Mouse (Mus musculus): ENCODE data around the gene Tlcd1. TPM values are rescaled to one million over a fixed set of nuclear protein-coding genes. Genes with fewer than 3 reads are reported as not detected.
"Not testable (repeated sequence)": the region's sequence is repeated elsewhere in the genome, so short reads cannot be mapped to it uniquely, and the experiment has no call there.

Gene Tlcd1
- polyA plus RNA-seq, 1 experiment from 2014 or later: 39.9 TPM

GRCm38 (mm10) chr11:78183884-78184514 lies 7.5 kb downstream of the Tlcd1 start:
- no peaks in the 10 kb centered on the region for H3K9me3 ChIP-seq (replicated peaks; ENCODE audit: control insufficient read depth, low read length)
- H3K4me1 ChIP-seq (ENCODE audit: control insufficient read depth, low read depth, low read length): peaks cover 38% of the 10 kb centered on the region
- ATAC-seq (ENCODE audit: low read depth): no peak
- H3K36me3 ChIP-seq (ENCODE audit: control insufficient read depth, insufficient read depth): peaks cover 27% of the 10 kb centered on the region
- 35% methylated on average over 10 of the region's 10 CpGs for WGBS (ENCODE audit: insufficient replicate concordance)
- peaks cover 28% of the 10 kb centered on the region for H3K27me3 ChIP-seq (ENCODE audit: control insufficient read depth, insufficient read depth, low read depth, low read length)
- H3K4me3 ChIP-seq (ENCODE audit: low read depth, low read length): peak overlapping the region; percentile 99
- no peak overlapping the region; the same call in 1 of the 2 replicates for H3K27ac ChIP-seq (ENCODE audit: low read length)
- H3K4me2 ChIP-seq (ENCODE audit: low read depth, low read length): peak overlapping the region; percentile 71
- H3K9ac ChIP-seq (ENCODE audit: low read depth, low read length): peak overlapping the region; percentile 35; the same call in 1 of the 2 replicates

- H3K27ac ChIP-seq (ENCODE audit: low read length); H3K4me2 ChIP-seq (ENCODE audit: low read depth, low read length); H3K4me3 ChIP-seq (ENCODE audit: low read depth, low read length); H3K9ac ChIP-seq (ENCODE audit: low read depth, low read length); ATAC-seq (ENCODE audit: low read depth); H3K9me3 ChIP-seq (replicated peaks; ENCODE audit: control insufficient read depth, low read length): not testable (repeated sequence)
- 84% methylated on average over 6 of the region's 6 CpGs for WGBS (ENCODE audit: insufficient replicate concordance)
- H3K4me1 ChIP-seq (ENCODE audit: control insufficient read depth, low read depth, low read length): peaks cover 32% of the 10 kb centered on the region
- peaks cover 35% of the 10 kb centered on the region for H3K27me3 ChIP-seq (ENCODE audit: control insufficient read depth, insufficient read depth, low read depth, low read length)
- peaks cover 23% of the 10 kb centered on the region for H3K36me3 ChIP-seq (ENCODE audit: control insufficient read depth, insufficient read depth)
Measured at GRCm38 (mm10) chr11:78184702-78185101, 8.2 kb downstream of the Tlcd1 start.

- no peaks in the 10 kb centered on the region for H3K36me3 ChIP-seq (ENCODE audit: control insufficient read depth, insufficient read depth)
- no peaks in the 10 kb centered on the region for H3K9me3 ChIP-seq (replicated peaks; ENCODE audit: control insufficient read depth, low read length)
- peak within 1 kb of the TSS; percentile 59 for H3K4me3 ChIP-seq (ENCODE audit: low read depth, low read length)
- H3K27ac ChIP-seq (ENCODE audit: low read length): peak within 1 kb of the TSS; percentile 61
- peak within 1 kb of the TSS; percentile 62 for H3K9ac ChIP-seq (ENCODE audit: low read depth, low read length)
- H3K27me3 ChIP-seq (ENCODE audit: control insufficient read depth, insufficient read depth, low read depth, low read length): peaks cover 56% of the 10 kb centered on the region
- H3K4me2 ChIP-seq (ENCODE audit: low read depth, low read length): peak within 1 kb of the TSS; percentile 54
- WGBS (ENCODE audit: insufficient replicate concordance): under 1% methylated on average over 79 of the region's 80 CpGs
- H3K4me1 ChIP-seq (ENCODE audit: control insufficient read depth, low read depth, low read length): peaks cover 6% of the 10 kb centered on the region
- peak; percentile 41 for ATAC-seq (ENCODE audit: low read depth)
Measured at GRCm38 (mm10) chr11:78188331-78189233, 12.1 kb downstream of the Tlcd1 start, which contains the start of gene Rab34. Rab34 (plus strand) TSS chr11:78188430.

GRCm38 (mm10) chr11:78189234-78190040 lies 12.9 kb downstream of the Tlcd1 start:
- Histone ChIP-seq H3K27ac (ENCODE audit: low read length) (peak overlapping the region; percentile 61), H3K9me3 (replicated peaks; ENCODE audit: control insufficient read depth, low read length) (no peaks in the 10 kb centered on the region), H3K4me1 (ENCODE audit: control insufficient read depth, low read depth, low read length) (peaks cover 5% of the 10 kb centered on the region), H3K9ac (ENCODE audit: low read depth, low read length) (peak overlapping the region; percentile 62), H3K36me3 (ENCODE audit: control insufficient read depth, insufficient read depth) (no peaks in the 10 kb centered on the region), H3K4me3 (ENCODE audit: low read depth, low read length) (peak overlapping the region; percentile 59), H3K27me3 (ENCODE audit: control insufficient read depth, insufficient read depth, low read depth, low read length) (peaks cover 56% of the 10 kb centered on the region), H3K4me2 (ENCODE audit: low read depth, low read length) (peak overlapping the region; percentile 54)
- WGBS (ENCODE audit: insufficient replicate concordance): 2% methylated on average over 42 of the region's 42 CpGs
- peak; percentile 68 for ATAC-seq (ENCODE audit: low read depth)

- Histone ChIP-seq H3K27ac (ENCODE audit: low read length) (no peak overlapping the region), H3K9me3 (replicated peaks; ENCODE audit: control insufficient read depth, low read length) (no peaks in the 10 kb centered on the region), H3K27me3 (ENCODE audit: control insufficient read depth, insufficient read depth, low read depth, low read length) (peaks cover 56% of the 10 kb centered on the region), H3K4me1 (ENCODE audit: control insufficient read depth, low read depth, low read length) (peaks cover 11% of the 10 kb centered on the region), H3K4me2 (ENCODE audit: low read depth, low read length) (peak overlapping the region; percentile 54; the same call in 1 of the 2 replicates), H3K4me3 (ENCODE audit: low read depth, low read length) (peak overlapping the region; percentile 59; the same call in 1 of the 2 replicates), H3K36me3 (ENCODE audit: control insufficient read depth, insufficient read depth) (no peaks in the 10 kb centered on the region), H3K9ac (ENCODE audit: low read depth, low read length) (no peak overlapping the region)
- ATAC-seq (ENCODE audit: low read depth): no peak
- WGBS (ENCODE audit: insufficient replicate concordance): 48% methylated on average over 6 of the region's 6 CpGs
Measured at GRCm38 (mm10) chr11:78190041-78190440, 13.5 kb downstream of the Tlcd1 start.

- peaks cover 13% of the 10 kb centered on the region for H3K4me1 ChIP-seq (ENCODE audit: control insufficient read depth, low read depth, low read length)
- peak within 1 kb of the TSS; percentile 88; the same call in 1 of the 2 replicates for H3K4me2 ChIP-seq (ENCODE audit: low read depth, low read length)
- WGBS (ENCODE audit: insufficient replicate concordance): 65% methylated on average over 1 of the region's 1 CpGs
- peaks cover 37% of the 10 kb centered on the region for H3K27me3 ChIP-seq (ENCODE audit: control insufficient read depth, insufficient read depth, low read depth, low read length)
- H3K4me3 ChIP-seq (ENCODE audit: low read depth, low read length): peak within 1 kb of the TSS; percentile 68
- H3K9me3 ChIP-seq (replicated peaks; ENCODE audit: control insufficient read depth, low read length): no peaks in the 10 kb centered on the region
- no peak within 1 kb of the TSS for H3K27ac ChIP-seq (ENCODE audit: low read length)
- no peak for ATAC-seq (ENCODE audit: low read depth)
- no peak within 1 kb of the TSS for H3K9ac ChIP-seq (ENCODE audit: low read depth, low read length)
- H3K36me3 ChIP-seq (ENCODE audit: control insufficient read depth, insufficient read depth): no peaks in the 10 kb centered on the region
Measured at GRCm38 (mm10) chr11:78193113-78193512, 16.6 kb downstream of the Tlcd1 start, which contains the start of gene Proca1. Proca1 (plus strand) TSS chr11:78193392.

- Histone ChIP-seq H3K4me3 (ENCODE audit: low read depth, low read length) (peak overlapping the region; percentile 68), H3K9me3 (replicated peaks; ENCODE audit: control insufficient read depth, low read length) (no peaks in the 10 kb centered on the region), H3K4me1 (ENCODE audit: control insufficient read depth, low read depth, low read length) (peaks cover 13% of the 10 kb centered on the region), H3K27ac (ENCODE audit: low read length) (no peak overlapping the region), H3K4me2 (ENCODE audit: low read depth, low read length) (peak overlapping the region; percentile 88), H3K36me3 (ENCODE audit: control insufficient read depth, insufficient read depth) (no peaks in the 10 kb centered on the region), H3K9ac (ENCODE audit: low read depth, low read length) (peak overlapping the region; percentile 61), H3K27me3 (ENCODE audit: control insufficient read depth, insufficient read depth, low read depth, low read length) (peaks cover 22% of the 10 kb centered on the region)
- WGBS (ENCODE audit: insufficient replicate concordance): 1% methylated on average over 30 of the region's 30 CpGs
- peak; percentile 76 for ATAC-seq (ENCODE audit: low read depth)
Measured at GRCm38 (mm10) chr11:78194411-78195100, 18.0 kb downstream of the Tlcd1 start.

Measured in liver, embryonic 16.5 days (tissue).